Mouse (Mus musculus): ENCODE results near the gene Mapk14. TPM values are rescaled to one million over a fixed set of nuclear protein-coding genes. Genes with fewer than 3 reads are reported as not detected.

Gene Mapk14
- polyA plus RNA-seq, 1 experiment from 2014 or later = 39.8 TPM

GRCm38 (mm10) chr17:28777231-28778005 is 86.3 kb downstream of the Mapk14 start:
- 90% methylated on average over 16 of the region's 16 CpGs for WGBS
- H3K27ac ChIP-seq = no peak overlapping the region

GRCm38 (mm10) chr17:28779735-28780134 is 88.6 kb downstream of the Mapk14 start:
- no peak for ATAC-seq (ENCODE audit: low FRiP score)
- Histone ChIP-seq H3K4me1 (0 out of 2 replicates have a peak, but pooled peaks cover 4% of the 10 kb centered on the region), H3K9me3 (no peaks in the 10 kb centered on the region), H3K36me3 (replicated peaks) (no peaks in the 10 kb centered on the region), H3K4me3 (replicated peaks) (no peak overlapping the region), H3K4me2 (no peak overlapping the region), H3K9ac (no peak overlapping the region), H3K27me3 (no peaks in the 10 kb centered on the region), H3K27ac (no peak overlapping the region)
- 94% methylated on average over 3 of the region's 3 CpGs for WGBS

More at GRCm38 (mm10) chr17:28777231-28778005, 86.3 kb downstream of the Mapk14 start:
- Histone ChIP-seq H3K4me2 (no peak overlapping the region), H3K27me3 (peaks cover 2% of the 10 kb centered on the region; the same call in 1 of the 2 replicates), H3K36me3 (replicated peaks) (no peaks in the 10 kb centered on the region), H3K4me3 (replicated peaks) (no peak overlapping the region), H3K9me3 (no peaks in the 10 kb centered on the region), H3K4me1 (0 out of 2 replicates have a peak, but pooled peaks cover 4% of the 10 kb centered on the region), H3K9ac (no peak overlapping the region)
- ATAC-seq (ENCODE audit: low FRiP score) = no peak

- no peaks in the 10 kb centered on the region for H3K36me3 ChIP-seq (replicated peaks)
- no peak for ATAC-seq (ENCODE audit: low FRiP score)
- H3K9me3 ChIP-seq = no peaks in the 10 kb centered on the region
- no peak overlapping the region for H3K4me2 ChIP-seq
- WGBS = 74% methylated on average over 3 of the region's 3 CpGs
- H3K4me1 ChIP-seq = 0 out of 2 replicates have a peak, but pooled peaks cover 4% of the 10 kb centered on the region
- no peak overlapping the region for H3K27ac ChIP-seq
- no peak overlapping the region for H3K9ac ChIP-seq
- no peak overlapping the region for H3K4me3 ChIP-seq (replicated peaks)
- no peaks in the 10 kb centered on the region for H3K27me3 ChIP-seq
Observed at GRCm38 (mm10) chr17:28780836-28781235, 89.7 kb downstream of the Mapk14 start.

GRCm38 (mm10) chr17:28781290-28782045 is 90.3 kb downstream of the Mapk14 start:
- Histone ChIP-seq H3K9ac (no peak overlapping the region), H3K4me1 (0 out of 2 replicates have a peak, but pooled peaks cover 4% of the 10 kb centered on the region), H3K4me3 (replicated peaks) (no peak overlapping the region), H3K27me3 (no peaks in the 10 kb centered on the region), H3K9me3 (no peaks in the 10 kb centered on the region), H3K4me2 (no peak overlapping the region), H3K36me3 (replicated peaks) (no peaks in the 10 kb centered on the region), H3K27ac (no peak overlapping the region)
- no peak for ATAC-seq (ENCODE audit: low FRiP score)
- WGBS = 50% methylated on average over 9 of the region's 9 CpGs

GRCm38 (mm10) chr17:28785036-28785435 is 93.9 kb downstream of the Mapk14 start:
- ATAC-seq (ENCODE audit: low FRiP score) = no peak
- 91% methylated on average over 3 of the region's 3 CpGs for WGBS
- H3K9ac ChIP-seq = no peak overlapping the region

GRCm38 (mm10) chr17:28787507-28787906 is 96.4 kb downstream of the Mapk14 start:
- no peak overlapping the region for H3K9ac ChIP-seq
- ATAC-seq (ENCODE audit: low FRiP score) = no peak
- H3K4me3 ChIP-seq (replicated peaks) = no peak overlapping the region
- no peaks in the 10 kb centered on the region for H3K27me3 ChIP-seq
- H3K4me2 ChIP-seq = no peak overlapping the region
- H3K4me1 ChIP-seq = no peaks in the 10 kb centered on the region
- H3K9me3 ChIP-seq = no peaks in the 10 kb centered on the region
- no peaks in the 10 kb centered on the region for H3K36me3 ChIP-seq (replicated peaks)
- WGBS = 97% methylated on average over 12 of the region's 12 CpGs
- no peak overlapping the region for H3K27ac ChIP-seq

More at GRCm38 (mm10) chr17:28785036-28785435, 93.9 kb downstream of the Mapk14 start:
- H3K36me3 ChIP-seq (replicated peaks) = no peaks in the 10 kb centered on the region
- H3K4me1 ChIP-seq = 0 out of 2 replicates have a peak, but pooled peaks cover 4% of the 10 kb centered on the region
- H3K4me2 ChIP-seq = no peak overlapping the region
- H3K4me3 ChIP-seq (replicated peaks) = no peak overlapping the region
- H3K27me3 ChIP-seq = no peaks in the 10 kb centered on the region
- no peak overlapping the region for H3K27ac ChIP-seq
- no peaks in the 10 kb centered on the region for H3K9me3 ChIP-seq

GRCm38 (mm10) chr17:28797031-28797430 is 105.9 kb downstream of the Mapk14 start:
- Histone ChIP-seq H3K36me3 (replicated peaks) (no peaks in the 10 kb centered on the region), H3K4me1 (peaks cover 19% of the 10 kb centered on the region), H3K27ac (no peak overlapping the region), H3K4me2 (no peak overlapping the region), H3K27me3 (no peaks in the 10 kb centered on the region), H3K9ac (no peak overlapping the region), H3K4me3 (replicated peaks) (no peak overlapping the region), H3K9me3 (0 out of 2 replicates have a peak, but pooled peaks cover 4% of the 10 kb centered on the region)
- no peak for ATAC-seq (ENCODE audit: low FRiP score)
- 93% methylated on average over 4 of the region's 4 CpGs for WGBS

Other genes with a start within 250 kb of the Mapk14 start
- gene Fkbp5, start 173.8 kb upstream of the Mapk14 start, polyA plus RNA-seq (2016; fragmentation: Nextera tagmentation; extraction: Ambion mirVana) = 34.9 and 37.4 TPM in 2 replicates
- not detected in 2 replicates for gene Armc12, start 160.5 kb upstream of the Mapk14 start, polyA plus RNA-seq (2016; fragmentation: Nextera tagmentation; extraction: Ambion mirVana)
- not detected in 2 replicates for gene Clpsl2, start 141.9 kb upstream of the Mapk14 start, polyA plus RNA-seq (2016; fragmentation: Nextera tagmentation; extraction: Ambion mirVana)
- gene Clps, start 130.6 kb upstream of the Mapk14 start, polyA plus RNA-seq (2016; fragmentation: Nextera tagmentation; extraction: Ambion mirVana) = not detected in 2 replicates
- gene Lhfpl5, start 115.7 kb upstream of the Mapk14 start, polyA plus RNA-seq (2016; fragmentation: Nextera tagmentation; extraction: Ambion mirVana) = 1.3 and 1.5 TPM in 2 replicates
- 124 and 130 TPM in 2 replicates for gene Srpk1, start 68.6 kb upstream of the Mapk14 start, polyA plus RNA-seq (2016; fragmentation: Nextera tagmentation; extraction: Ambion mirVana)
- 0.80 and 0.90 TPM in 2 replicates for gene Slc26a8, start 1.1 kb upstream of the Mapk14 start, polyA plus RNA-seq (2016; fragmentation: Nextera tagmentation; extraction: Ambion mirVana)
- 3.0 and 3.6 TPM in 2 replicates for gene AC170998.1, start 34.8 kb downstream of the Mapk14 start, polyA plus RNA-seq (2016; fragmentation: Nextera tagmentation; extraction: Ambion mirVana)
- 2.5 and 5.3 TPM in 2 replicates for gene Mapk13, start 78.0 kb downstream of the Mapk14 start, polyA plus RNA-seq (2016; fragmentation: Nextera tagmentation; extraction: Ambion mirVana)
- 14.4 and 16.2 TPM in 2 replicates for gene Brpf3, start 109.8 kb downstream of the Mapk14 start, polyA plus RNA-seq (2016; fragmentation: Nextera tagmentation; extraction: Ambion mirVana)
- not detected in 2 replicates for gene Pnpla1, start 167.1 kb downstream of the Mapk14 start, polyA plus RNA-seq (2016; fragmentation: Nextera tagmentation; extraction: Ambion mirVana)
- gene 4930539E08Rik, start 224.0 kb downstream of the Mapk14 start, polyA plus RNA-seq (2016; fragmentation: Nextera tagmentation; extraction: Ambion mirVana) = 0.23 TPM in 2 replicates

Measured in forebrain, embryonic 12.5 days (tissue).